Mouse (Mus musculus): ENCODE measurements around the gene Mup11. TPM values are rescaled to one million over a fixed set of nuclear protein-coding genes. Genes with fewer than 3 reads are reported as not detected.
"Not testable (repeated sequence)": the region's sequence is repeated elsewhere in the genome, so short reads cannot be mapped to it uniquely, and the experiment has no call there.

Gene Mup11
- total RNA-seq (2021), result not detected
- long read RNA-seq, result 0 reads

GRCm38 (mm10) chr4:60662311-60662710 lies at the start of gene Mup11:
Mup11 (minus strand) TSS chr4:60662411.
- DNase-seq (ENCODE audit: low spot score in 2 of 2), result not testable (repeated sequence)

Other genes with a start within 250 kb of the Mup11 start
- not detected for gene Mup9, start 240.5 kb downstream of the Mup11 start, total RNA-seq (2021)
- not detected for gene Mup1, start 160.5 kb downstream of the Mup11 start, total RNA-seq (2021)
- not detected for gene Mup10, start 80.2 kb downstream of the Mup11 start, total RNA-seq (2021)
- gene Mup12, start 78.9 kb upstream of the Mup11 start, total RNA-seq (2021), result not detected
- gene Mup22, start 159.1 kb upstream of the Mup11 start, total RNA-seq (2021), result not detected